Mouse (Mus musculus): ENCODE measurements around the gene Pkhd1.

Pkhd1 gene

GRCm38 (mm10) chr1:20617849-20618530, at the start of gene Pkhd1:
TSS of gene Pkhd1 (minus strand) at chr1:20618064.
- ATAC-seq (ENCODE audit: insufficient number of reproducible peaks, low FRiP score, low TSS enrichment) = no peak

- ATAC-seq (ENCODE audit: insufficient number of reproducible peaks, low FRiP score, low TSS enrichment) = no peak
Observed at GRCm38 (mm10) chr1:20667567-20667966, 49.7 kb upstream of the Pkhd1 start.

DNA sequence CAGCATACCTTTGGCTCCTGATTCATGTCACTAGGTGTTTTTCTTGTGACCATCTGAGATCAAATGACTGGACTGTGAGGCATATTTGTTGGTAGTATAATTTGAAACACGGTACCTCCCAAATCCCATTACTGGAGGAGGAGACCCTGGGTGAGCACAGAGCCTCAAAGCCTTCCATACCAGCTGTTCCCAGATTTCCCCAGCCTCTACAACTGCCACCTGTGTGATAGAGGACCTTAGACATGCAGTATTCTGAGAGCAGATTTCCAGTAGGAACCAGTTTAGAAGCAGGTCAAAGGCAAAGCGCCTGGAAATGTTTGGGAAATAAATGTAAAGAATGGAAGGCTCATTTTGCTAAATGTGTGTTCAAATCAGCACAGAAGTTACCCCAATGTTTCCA, 48.4 kb upstream of the Pkhd1 start:
- ATAC-seq (ENCODE audit: insufficient number of reproducible peaks, low FRiP score, low TSS enrichment) = no peak

DNA sequence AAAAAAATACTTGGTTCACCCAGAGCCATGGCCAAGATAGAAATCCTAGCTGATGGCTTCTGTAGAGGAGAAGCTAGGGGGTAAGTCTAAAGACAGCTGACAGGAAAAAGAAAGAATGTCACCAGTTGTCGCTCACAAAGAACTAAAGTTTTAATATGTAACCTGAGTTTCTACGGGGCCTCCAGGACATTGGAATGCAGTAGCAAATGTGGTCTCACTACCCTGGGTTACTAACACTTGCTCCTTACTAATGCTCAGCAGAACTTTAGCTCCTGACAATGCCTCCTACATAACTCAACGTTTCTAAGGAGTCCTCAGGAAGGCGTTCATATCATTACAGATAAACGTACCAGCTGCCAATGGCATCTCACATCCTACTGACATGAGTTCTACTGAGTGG, 37.2 kb upstream of the Pkhd1 start:
- no peak for ATAC-seq (ENCODE audit: insufficient number of reproducible peaks, low FRiP score, low TSS enrichment)

DNA sequence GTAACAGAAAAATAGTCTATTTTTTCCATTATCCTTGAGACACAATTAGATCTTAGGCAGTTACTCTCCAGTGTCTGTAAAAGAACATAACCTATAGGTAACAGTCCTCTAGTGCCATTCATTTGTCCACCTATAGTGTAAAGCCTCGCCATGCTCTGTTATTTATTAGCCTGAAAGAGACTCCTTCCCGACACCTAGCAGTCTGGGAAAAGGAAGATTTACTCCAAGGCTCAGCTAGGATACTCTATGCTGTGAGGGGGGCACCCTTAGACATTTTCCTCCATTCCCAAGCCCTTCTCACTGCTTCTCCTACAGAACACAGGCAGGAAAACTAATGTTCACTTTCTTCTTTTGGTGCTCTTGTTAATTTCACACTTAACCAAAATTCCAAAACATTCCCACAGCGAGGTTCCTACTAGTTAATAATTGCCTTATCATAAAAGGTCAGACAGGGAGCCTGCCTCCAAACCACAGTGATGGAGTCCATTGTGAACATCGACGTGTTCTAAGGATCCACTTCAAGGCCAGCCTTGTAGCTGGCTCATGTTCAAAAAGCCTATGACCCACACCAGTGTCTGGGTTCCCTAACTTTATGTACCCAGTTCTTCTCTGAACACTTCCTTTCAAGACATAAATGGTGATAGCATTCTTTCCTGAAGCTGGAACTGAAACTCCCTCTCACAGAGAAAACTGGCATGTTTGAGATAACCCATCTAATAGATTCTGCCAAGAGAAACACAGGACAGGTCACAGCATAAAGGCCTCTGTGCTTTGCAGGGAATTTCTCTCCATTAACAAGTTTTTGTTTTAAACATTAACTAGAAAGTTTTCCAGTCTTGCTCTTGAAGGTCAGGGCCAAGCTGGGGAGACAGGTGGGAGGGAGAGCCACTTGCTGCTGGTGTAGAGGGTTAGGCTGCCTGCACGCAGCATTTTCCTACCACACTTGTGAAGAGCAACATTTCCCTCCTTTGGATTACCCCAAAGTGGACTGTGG, 35.9 kb upstream of the Pkhd1 start:
- no peak for ATAC-seq (ENCODE audit: insufficient number of reproducible peaks, low FRiP score, low TSS enrichment)

GRCm38 (mm10) chr1:20634856-20635255, 17.0 kb upstream of the Pkhd1 start:
- ATAC-seq (ENCODE audit: insufficient number of reproducible peaks, low FRiP score, low TSS enrichment) = no peak

GRCm38 (mm10) chr1:20633276-20633869, 15.5 kb upstream of the Pkhd1 start:
- ATAC-seq (ENCODE audit: insufficient number of reproducible peaks, low FRiP score, low TSS enrichment) = no peak

GRCm38 (mm10) chr1:20624564-20624963, 6.7 kb upstream of the Pkhd1 start:
- ATAC-seq (ENCODE audit: insufficient number of reproducible peaks, low FRiP score, low TSS enrichment) = no peak

DNA sequence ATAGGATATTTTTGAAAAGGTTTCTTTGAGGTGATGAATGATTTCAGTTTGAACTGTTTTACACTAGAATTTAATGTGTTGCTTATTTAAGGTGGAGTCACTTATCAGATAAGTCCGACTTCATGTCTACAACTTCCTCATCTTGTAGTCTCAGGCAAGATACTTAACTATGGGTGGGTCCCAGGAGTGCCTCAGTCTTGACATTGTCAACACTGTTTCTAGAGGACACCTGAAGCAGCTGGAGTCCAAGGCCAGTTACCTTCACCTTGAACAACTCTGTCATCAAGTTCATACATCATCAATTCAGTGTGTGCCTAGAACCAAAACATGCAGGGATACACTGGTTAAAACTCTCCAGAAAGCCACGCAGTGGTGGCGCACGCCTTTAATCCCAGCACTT, 5.5 kb upstream of the Pkhd1 start:
- no peak for ATAC-seq (ENCODE audit: insufficient number of reproducible peaks, low FRiP score, low TSS enrichment)

DNA sequence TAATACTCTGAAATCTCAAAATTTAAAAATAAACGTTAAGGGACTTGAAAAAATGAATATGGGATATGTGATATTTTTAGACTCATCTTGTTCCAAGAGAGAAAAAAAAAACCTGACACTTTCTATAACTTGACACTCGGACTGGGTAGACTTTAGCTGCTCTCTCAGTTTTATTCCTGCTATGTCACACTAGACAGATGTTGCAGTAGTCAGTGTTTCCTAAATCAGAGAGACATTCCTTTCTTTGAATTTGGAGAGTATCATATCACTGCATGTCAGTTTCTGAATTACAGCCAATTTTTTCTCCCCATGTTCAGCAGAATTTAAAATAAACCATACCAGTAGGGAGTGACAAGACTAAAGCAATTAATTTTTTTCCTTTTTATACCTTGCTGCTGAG, 2.7 kb upstream of the Pkhd1 start:
- ATAC-seq (ENCODE audit: insufficient number of reproducible peaks, low FRiP score, low TSS enrichment) = no peak

DNA sequence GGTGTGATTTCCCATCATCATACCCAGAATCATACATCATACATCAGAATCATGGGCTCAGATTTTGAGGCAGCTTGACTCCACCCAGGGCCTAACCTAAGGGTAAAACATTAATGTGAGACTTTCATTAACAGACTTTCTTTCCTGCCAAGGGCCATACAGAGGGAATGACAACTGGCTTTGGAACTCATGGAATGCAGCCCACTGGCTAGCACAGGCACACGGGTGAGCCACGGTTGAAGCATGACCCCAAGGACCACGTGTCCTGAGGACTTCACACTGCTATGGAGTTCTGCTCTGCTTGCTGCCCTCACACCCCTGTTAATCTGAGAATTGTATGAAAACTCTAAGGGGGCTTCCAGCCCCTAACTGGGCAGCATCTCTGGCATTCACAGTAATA, 1.5 kb upstream of the Pkhd1 start:
- no peak for ATAC-seq (ENCODE audit: insufficient number of reproducible peaks, low FRiP score, low TSS enrichment)

DNA sequence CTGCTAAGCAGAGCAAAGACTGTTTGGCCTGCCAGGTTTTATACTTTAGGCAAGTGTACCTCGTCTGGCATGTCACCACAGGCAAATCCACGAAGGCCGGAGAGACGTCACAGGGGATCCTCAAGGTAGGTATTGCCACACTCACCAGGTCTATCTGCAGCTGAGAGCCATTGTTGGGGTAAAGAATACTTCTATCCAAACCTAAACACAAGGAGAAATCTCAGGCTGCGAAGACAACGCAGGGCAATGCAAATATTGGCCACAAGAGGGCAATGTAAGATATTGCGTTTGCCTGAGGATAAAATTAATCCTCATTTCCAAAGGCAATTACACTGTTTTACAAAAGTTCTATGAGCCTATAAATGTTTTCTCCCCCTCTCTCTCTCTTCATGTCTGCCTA, 5.2 kb downstream of the Pkhd1 start:
- 0 out of 2 replicates have a peak, but pooled peaks have one; percentile 52 for ATAC-seq (ENCODE audit: insufficient number of reproducible peaks, low FRiP score, low TSS enrichment)

DNA sequence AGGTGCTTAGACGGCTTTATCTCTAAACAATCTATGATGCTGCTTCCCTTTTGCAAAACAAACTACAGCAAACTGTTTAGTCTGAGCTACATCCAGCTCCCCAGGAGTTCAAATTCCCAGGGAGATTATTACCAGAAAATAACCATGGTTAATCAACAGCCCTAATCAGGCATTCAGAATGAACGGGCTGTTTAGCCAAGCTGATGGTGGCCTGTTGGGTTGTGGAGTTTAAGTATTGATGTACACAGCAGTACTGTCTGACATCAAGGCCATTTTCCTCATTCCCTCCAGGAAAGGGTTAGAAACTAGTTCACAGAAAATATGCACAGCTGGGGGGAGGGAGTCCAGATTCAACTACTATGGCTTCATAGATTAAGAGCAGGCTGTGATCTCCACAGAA, 12.4 kb downstream of the Pkhd1 start:
- no peak for ATAC-seq (ENCODE audit: insufficient number of reproducible peaks, low FRiP score, low TSS enrichment)

DNA sequence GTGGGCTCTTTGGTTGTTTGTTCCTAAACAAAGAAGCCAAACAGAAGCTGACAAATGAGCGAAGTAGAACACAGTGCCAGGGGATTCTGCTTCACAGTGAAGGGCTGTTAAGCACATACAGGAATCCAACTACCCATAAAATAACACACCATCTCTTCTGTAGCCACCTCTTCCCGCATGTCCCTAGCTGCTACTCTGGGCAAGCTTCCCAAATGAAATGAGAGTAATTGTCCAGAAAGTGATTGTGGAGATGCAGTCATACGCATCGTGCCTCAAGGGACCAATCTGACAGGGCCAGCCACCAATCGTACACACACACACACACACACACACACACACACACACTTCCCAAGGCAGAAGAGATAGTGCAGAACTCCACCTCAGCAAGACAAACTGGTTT, 27.4 kb downstream of the Pkhd1 start:
- no peak for ATAC-seq (ENCODE audit: insufficient number of reproducible peaks, low FRiP score, low TSS enrichment)

DNA sequence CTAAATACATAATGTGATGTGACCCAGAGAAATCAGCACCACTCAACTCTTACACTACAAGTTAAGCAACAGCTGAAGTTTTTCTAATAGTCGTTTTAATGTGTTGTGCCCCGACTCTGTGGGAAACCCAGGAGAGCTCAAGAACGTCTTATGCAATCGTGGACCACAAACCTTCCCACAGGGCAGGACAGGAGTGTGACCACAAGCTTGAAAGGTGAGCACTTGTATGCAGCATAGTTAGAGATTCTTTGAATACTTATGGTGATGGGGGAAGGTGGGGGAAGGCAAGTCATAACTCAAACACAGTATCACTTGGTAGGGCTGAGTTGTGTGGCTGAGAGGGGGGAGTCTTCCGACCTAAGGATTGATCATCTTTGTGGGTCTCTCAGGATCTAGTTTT, 46.4 kb downstream of the Pkhd1 start:
- ATAC-seq (ENCODE audit: insufficient number of reproducible peaks, low FRiP score, low TSS enrichment) = no peak

- ATAC-seq (ENCODE audit: insufficient number of reproducible peaks, low FRiP score, low TSS enrichment) = no peak
Observed at GRCm38 (mm10) chr1:20569430-20569829, 48.4 kb downstream of the Pkhd1 start.

DNA sequence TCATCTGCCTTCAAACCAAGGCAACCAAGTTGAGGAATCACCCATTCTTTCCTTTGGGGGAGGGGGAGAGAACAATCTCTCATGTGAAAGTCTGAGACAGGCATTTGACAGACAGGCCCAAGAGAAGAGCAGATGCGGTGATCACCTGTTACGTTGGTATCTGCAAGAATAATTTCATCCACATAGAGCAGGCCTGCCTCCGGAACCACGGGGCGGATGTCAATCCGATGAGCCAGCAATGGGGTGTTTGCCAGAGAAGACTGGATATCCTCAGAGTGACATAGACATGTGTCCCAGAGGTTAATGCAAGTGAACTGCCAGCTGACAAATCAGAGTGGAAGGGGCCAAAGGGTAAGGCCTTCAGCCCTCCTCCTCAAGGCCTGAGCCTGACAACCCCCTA, 59.4 kb downstream of the Pkhd1 start:
- no peak for ATAC-seq (ENCODE audit: insufficient number of reproducible peaks, low FRiP score, low TSS enrichment)

DNA sequence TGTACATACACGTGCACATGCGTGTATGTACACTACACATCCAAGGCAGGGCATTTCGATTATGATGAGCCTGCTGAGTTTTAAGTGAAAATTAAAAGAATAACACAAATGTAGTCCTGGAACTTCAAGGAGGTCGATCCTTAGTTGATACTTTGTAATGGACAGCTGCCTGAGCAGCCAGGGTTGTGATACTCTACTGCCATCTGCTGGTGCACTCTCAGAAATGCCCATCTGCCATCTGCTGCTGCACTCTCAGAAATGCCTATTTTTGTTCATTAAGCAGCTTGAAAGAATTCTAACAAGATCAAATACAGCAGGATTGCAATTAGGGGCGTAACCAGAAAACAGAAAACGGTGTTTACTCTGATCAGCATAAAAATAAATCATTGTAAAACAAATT, 63.5 kb downstream of the Pkhd1 start:
- 0 out of 2 replicates have a peak, but pooled peaks have one; percentile 38 for ATAC-seq (ENCODE audit: insufficient number of reproducible peaks, low FRiP score, low TSS enrichment)

DNA sequence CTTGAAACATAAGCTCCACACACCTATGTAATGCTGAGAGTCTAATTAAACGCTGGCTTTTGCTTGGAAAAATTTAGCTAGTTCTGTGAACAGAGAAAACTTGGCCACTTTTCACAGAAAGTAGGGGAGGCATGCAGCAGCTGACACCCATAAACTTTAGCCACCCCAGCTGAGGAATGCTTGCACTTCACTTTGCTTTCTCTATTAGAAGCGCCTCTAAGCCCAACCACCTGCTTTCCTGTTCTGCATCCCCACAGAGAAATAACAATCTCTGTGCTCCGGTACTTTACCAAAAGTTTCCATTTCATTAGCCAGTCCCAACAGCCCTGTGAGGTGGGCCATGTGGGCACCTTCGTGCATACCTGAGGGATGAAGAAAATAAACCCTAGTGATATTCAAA, 66.5 kb downstream of the Pkhd1 start:
- ATAC-seq (ENCODE audit: insufficient number of reproducible peaks, low FRiP score, low TSS enrichment) = no peak

- ATAC-seq (ENCODE audit: insufficient number of reproducible peaks, low FRiP score, low TSS enrichment) = no peak
Observed at GRCm38 (mm10) chr1:20544526-20544925, 73.3 kb downstream of the Pkhd1 start.

Measured in cerebellum, adult (tissue).